16 mouse cellular contexts compared by ENCODE assay signal in genomic region chr17:62077604-62078003, GRCm38 (mm10).
DNase-seq lines count a peak whose midpoint lies in the region; ATAC-seq and TF ChIP-seq lines count a peak whose summit lies in the region.
"Had no signal": no experiment of that assay in that cellular context is flagged by ENCODE, and none has a peak within 500 bp of the region (broad histone marks: within the 10 kb centered on the region; RNA-seq: fewer than 3 reads in every experiment).

No protein-coding gene starts in this region.

- no peak overlapping the region for H3K9ac ChIP-seq in hindbrain, embryonic 16.5 days (ENCODE audit: low read depth, low read length)
- H3K9ac ChIP-seq: heart, embryonic 15.5 days; hindbrain, embryonic 15.5 days; limb, embryonic 13.5 days; liver, postnatal 0 days had no signal

- no peak for ATAC-seq in hindbrain, embryonic 16.5 days
- ATAC-seq: liver, postnatal 0 days had no signal

- no peak overlapping the region for H3K27ac ChIP-seq in layer of hippocampus, adult 2 months
- no peak overlapping the region for H3K27ac ChIP-seq in hindbrain, embryonic 16.5 days (ENCODE audit: low read depth, low read length)
- H3K27ac ChIP-seq: heart, embryonic 15.5 days; hindbrain, embryonic 15.5 days; limb, embryonic 13.5 days had no signal

- no peak overlapping the region for H3K4me3 ChIP-seq in layer of hippocampus, adult 2 months
- H3K4me3 ChIP-seq in hindbrain, embryonic 16.5 days (ENCODE audit: low read length), result no peak overlapping the region
- H3K4me3 ChIP-seq: heart, embryonic 15.5 days; hindbrain, embryonic 15.5 days; limb, embryonic 13.5 days; myocyte had no signal

- no peak for TF ChIP-seq CTCF in layer of hippocampus, adult 2 months (conservative IDR thresholded peaks at IDR 0.05)

- H3K27me3 ChIP-seq in hindbrain, embryonic 16.5 days (replicated peaks; ENCODE audit: control insufficient read depth, insufficient read depth, low read length), result no peaks in the 10 kb centered on the region
- H3K27me3 ChIP-seq: heart, embryonic 15.5 days; hindbrain, embryonic 15.5 days; limb, embryonic 13.5 days had no signal

- intact Hi-C loops in left cerebral cortex, postnatal 25 days (cut with DNase I), result no loop called here

- no peaks in the 10 kb centered on the region for H3K9me3 ChIP-seq in hindbrain, embryonic 16.5 days (ENCODE audit: control insufficient read depth, low read length)
- H3K9me3 ChIP-seq: heart, embryonic 15.5 days; hindbrain, embryonic 15.5 days; limb, embryonic 13.5 days had no signal

- peak; percentile 7 for DNase-seq in embryo, embryonic 11 days
- DNase-seq in embryo, embryonic 10 days (ENCODE audit: low spot score), result no peak
- DNase-seq in 3134 (ENCODE audit: extremely low read depth, insufficient read length, low spot score), result peak; percentile 5
- DNase-seq in layer of hippocampus, adult 2 months (ENCODE audit: low spot score in 2 of 2), result peak; percentile 9 to 51
- DNase-seq in left cerebral cortex, postnatal 25 days (ENCODE audit: low spot score in 2 of 2), result peak; percentile 25 to 80
- no peak for DNase-seq in thymus, postnatal 25 days
- DNase-seq in kidney, adult 8-10 months, result no peak
- DNase-seq: adrenal gland, postnatal 36 days; cerebellum, adult 11-12 months; kidney, adult 9 months; liver, postnatal 0 days had no signal

- no peak overlapping the region for H3K4me2 ChIP-seq in hindbrain, embryonic 16.5 days (ENCODE audit: low read length)
- H3K4me2 ChIP-seq: heart, embryonic 15.5 days; hindbrain, embryonic 15.5 days; limb, embryonic 13.5 days had no signal

- WGBS in hindbrain, embryonic 16.5 days, result 74% methylated on average over 7 of the region's 7 CpGs

- H3K36me3 ChIP-seq in hindbrain, embryonic 16.5 days (ENCODE audit: control insufficient read depth, insufficient read depth, low read length), result no peaks in the 10 kb centered on the region
- H3K36me3 ChIP-seq: heart, embryonic 15.5 days; hindbrain, embryonic 15.5 days; limb, embryonic 13.5 days had no signal

- no peaks in the 10 kb centered on the region for H3K4me1 ChIP-seq in hindbrain, embryonic 16.5 days (ENCODE audit: control insufficient read depth, insufficient read depth, low read depth, low read length)
- H3K4me1 ChIP-seq: heart, embryonic 15.5 days; hindbrain, embryonic 15.5 days; limb, embryonic 13.5 days had no signal

Comparison
In these comparisons a context has a peak if more than half of its experiments do, and no peak if none do; other contexts are left out.
1. DNase-seq: peak in embryo, embryonic 11 days (single experiment), 3134 (single experiment), layer of hippocampus, adult 2 months (2 of 2) and left cerebral cortex, postnatal 25 days (2 of 2); none in embryo, embryonic 10 days (single experiment), thymus, postnatal 25 days (single experiment) and kidney, adult 8-10 months (0 of 2).